19 mouse cellular contexts compared by ENCODE assay signal in genomic region chr4:54878531-54878930, GRCm38 (mm10).
"Had no signal": no experiment of that assay in that cellular context is flagged by ENCODE, and none has a peak within 500 bp of the region (broad histone marks: within the 10 kb centered on the region; RNA-seq: fewer than 3 reads in every experiment).

No protein-coding gene starts in this region.

- DNase-seq: lung, adult 18-20 months; lung, embryonic 14.5 days; lung, postnatal 10 days; retina, postnatal 1 day; right cerebral cortex, adult 18-20 months; right cerebral cortex, postnatal 25 days; right cerebral cortex, postnatal 4 days; spleen, adult 18-20 months; thymus, adult 2 months; thymus, postnatal 25 days; thymus, postnatal 4 days had no signal

- H3K4me1 ChIP-seq: megakaryocyte, embryonic 14.5 days; midbrain, embryonic 13.5 days; midbrain, embryonic 15.5 days; neural tube, embryonic 13.5 days; neural tube, embryonic 15.5 days; stomach, embryonic 15.5 days had no signal

- H3K4me3 ChIP-seq: megakaryocyte, embryonic 14.5 days; midbrain, embryonic 13.5 days; midbrain, embryonic 15.5 days; neural tube, embryonic 13.5 days; neural tube, embryonic 15.5 days; stomach, embryonic 15.5 days had no signal

- H3K27ac ChIP-seq: macrophage; midbrain, embryonic 13.5 days; midbrain, embryonic 15.5 days; neural tube, embryonic 13.5 days; neural tube, embryonic 15.5 days; stomach, embryonic 15.5 days; stomach, postnatal 0 days had no signal
